Mouse (Mus musculus) ZHBTc4 (cell line): ENCODE measurements around the gene Cep57.
"Not testable (repeated sequence)": the region's sequence is repeated elsewhere in the genome, so short reads cannot be mapped to it uniquely, and the experiment has no call there.

Experiments
- DNase-seq: peaks from one replicate; pipeline ENCODE4 v3.0.0-alpha.2; 2011; ENCODE audit warnings: low read depth, low spot score

Cep57 gene

DNA sequence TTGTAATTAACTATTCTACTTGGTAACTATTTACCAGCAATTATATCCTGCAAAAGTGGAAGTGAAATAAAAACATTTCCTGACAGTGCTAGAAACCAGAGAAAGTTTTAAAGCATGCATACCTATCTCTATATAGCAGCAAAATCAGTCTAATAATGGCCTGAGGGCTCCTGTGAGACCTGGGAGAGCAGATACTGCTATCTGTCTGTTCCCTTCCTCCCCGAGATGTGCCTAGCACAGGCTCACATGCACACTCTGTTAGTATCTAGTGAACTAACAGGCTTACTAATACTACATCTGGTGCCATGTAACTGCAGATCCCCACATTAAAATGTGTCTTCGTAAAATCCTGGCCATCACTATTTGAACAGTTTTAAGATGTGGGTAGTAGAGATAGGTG is 32.2 kb downstream of the Cep57 start:
- DNase-seq, result no peak

DNA sequence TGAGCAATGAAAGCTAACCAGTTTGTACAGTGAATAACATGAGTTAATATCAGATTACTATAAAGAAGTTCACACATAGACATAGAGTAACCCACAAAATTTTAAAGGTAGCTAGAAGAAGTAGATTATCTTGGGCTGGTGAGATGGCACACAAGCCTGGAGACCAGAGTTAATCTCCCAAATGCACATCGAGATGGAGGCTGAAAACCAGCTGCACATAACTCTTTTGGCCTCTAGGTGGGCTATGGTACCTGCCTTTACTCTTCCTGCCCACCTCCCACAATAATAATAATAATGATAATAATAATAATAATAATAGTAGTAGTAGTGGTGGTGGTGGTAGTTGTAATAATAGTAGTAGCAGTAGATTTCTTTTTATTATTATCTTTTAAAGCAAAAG is 32.6 kb downstream of the Cep57 start:
- no peak for DNase-seq

DNA sequence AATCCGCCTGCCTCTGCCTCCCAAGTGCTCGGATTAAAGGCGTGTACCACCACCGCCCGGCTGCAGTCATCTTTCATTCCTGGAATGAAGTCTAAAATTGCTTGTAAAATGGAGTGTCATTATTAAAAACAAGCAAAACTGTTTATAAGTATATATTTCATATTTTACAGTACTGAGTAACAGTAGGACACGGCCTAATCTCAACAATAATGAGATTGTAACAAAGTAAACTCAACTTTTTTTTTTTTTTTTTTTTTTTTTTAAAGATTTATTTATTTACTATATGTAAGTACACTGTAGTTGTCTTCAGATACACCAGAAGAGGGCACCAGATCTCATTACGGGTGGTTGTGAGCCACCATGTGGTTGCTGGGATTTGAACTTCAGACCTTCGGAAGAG is 36.0 kb downstream of the Cep57 start:
- not testable (repeated sequence) for DNase-seq

DNA sequence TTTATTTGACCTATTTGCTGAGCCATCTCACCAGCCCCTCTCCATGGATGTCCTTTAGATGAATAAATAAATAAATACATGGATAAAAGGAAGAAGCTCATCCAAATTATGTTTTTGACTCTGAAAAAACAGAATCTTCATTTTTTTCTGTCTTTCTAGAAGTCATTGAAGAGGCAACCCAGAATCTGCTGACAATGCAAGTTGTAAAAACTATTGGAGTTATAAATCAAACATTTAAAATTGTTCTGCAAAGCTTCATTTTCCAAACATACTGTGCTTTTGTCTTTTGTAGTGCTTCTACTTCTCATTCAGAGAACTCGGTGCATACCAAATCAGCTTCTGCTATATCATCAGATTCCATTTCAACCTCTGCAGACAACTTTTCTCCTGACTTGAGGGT is 44.9 kb downstream of the Cep57 start:
- no peak for DNase-seq

DNA sequence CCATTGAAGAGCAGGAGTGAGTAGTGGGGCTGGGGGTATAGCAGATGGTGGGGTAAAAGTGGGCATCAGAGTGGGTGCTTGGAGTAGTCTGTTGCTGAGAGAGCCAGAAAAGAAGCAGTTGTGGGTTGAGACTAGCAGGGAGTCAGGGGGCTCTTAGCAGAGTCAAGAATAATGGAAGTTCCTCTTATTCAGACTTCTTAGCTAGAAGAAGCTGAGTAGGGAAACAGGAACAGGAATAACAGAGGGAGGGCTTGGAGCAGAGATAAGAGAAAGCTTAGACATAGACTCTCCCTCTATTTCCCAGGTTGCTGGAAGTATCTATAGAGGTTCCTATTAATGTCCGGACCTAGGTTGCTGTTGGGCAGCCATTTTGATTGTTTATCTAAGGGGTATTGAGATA is 52.2 kb downstream of the Cep57 start:
- no peak for DNase-seq

DNA sequence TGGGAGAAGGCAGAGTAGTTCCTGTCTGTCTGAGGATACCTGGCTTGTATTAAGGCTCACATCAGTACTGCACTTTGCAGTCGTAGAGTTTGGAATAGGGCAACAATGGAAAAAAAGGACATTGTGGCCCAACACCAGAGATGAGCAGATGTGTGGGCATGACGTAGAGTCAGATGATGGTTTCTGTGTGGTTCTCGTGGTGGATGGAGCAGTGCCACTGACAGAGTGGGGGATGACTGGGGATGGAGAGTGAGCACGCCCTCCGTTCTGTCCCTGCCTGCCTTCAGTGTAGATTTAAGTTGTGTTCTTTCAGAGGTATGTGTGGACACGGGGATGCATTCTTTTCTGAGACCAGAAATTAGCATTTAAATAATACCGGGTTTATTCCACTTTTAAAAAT is 60.3 kb downstream of the Cep57 start:
- no peak for DNase-seq

DNA sequence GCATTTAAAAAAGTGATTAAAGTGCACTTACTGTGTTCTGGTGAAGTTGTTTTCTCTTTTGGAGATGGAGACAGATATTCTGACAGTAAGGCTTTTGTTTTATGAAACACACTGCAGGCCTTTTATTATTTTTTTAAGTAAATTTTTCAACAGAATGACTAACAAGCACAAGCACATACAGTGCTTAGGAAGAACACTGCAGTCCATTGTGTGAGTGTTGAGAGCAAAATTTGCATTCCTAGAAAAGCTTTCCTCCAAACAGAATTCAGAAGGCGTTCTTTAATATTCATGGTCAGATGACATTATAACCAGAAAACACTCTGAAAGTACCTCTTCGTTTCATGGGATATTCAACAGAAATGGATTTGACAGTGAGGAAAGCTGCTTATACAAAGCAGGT is 61.3 kb downstream of the Cep57 start:
- DNase-seq, result no peak

DNA sequence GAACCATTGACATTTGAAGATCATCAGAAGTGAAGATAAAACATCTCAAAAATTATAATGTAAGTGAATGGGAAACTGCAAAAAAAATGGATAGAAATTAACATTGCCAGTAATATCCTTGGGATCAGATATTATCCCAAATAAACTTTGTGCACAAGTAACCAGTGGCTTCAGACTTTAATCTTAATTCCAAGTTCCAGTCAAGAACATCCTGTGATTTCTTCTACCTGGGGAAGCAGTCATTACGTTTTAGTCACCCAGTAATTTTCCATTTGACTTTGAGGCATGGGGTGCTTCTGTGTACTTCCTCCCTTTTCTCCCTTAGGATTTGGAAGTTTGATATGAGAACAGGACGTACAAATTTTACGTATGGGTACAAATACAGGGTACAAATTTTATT is 66.5 kb downstream of the Cep57 start:
- no peak for DNase-seq
